Mouse (Mus musculus) midbrain, embryonic 15.5 days (tissue): ENCODE data around the gene Ppp1r9b. TPM values are rescaled to one million over a fixed set of nuclear protein-coding genes. Genes with fewer than 3 reads are reported as not detected.

Experiments
- ATAC-seq: fragments of 200-750 bp; cut with Nextera tagmentation; replicated peaks from 2 replicates; pipeline ENCODE4 v1.8.0; 2017; ENCODE audit warnings: moderate TSS enrichment
- H3K27ac ChIP-seq: fragments of 300-500 bp; sonication (generic); 2 replicates; pipeline ENCODE4 v1.5.1; 2015; ENCODE audit warnings: mild to moderate bottlenecking, inconsistent platforms
- H3K27me3 ChIP-seq: fragments of 300-500 bp; sonication (generic); replicated peaks from 2 replicates; pipeline ENCODE4 v1.6.1; 2015; ENCODE audit warnings: inconsistent platforms
- H3K36me3 ChIP-seq: fragments of 300-500 bp; sonication (generic); replicated peaks from 2 replicates; pipeline ENCODE4 v1.6.1; 2015; ENCODE audit warnings: inconsistent platforms
- H3K4me1 ChIP-seq: fragments of 300-500 bp; sonication (generic); 2 replicates; pipeline ENCODE4 v1.6.1; 2015; ENCODE audit warnings: inconsistent platforms
- H3K4me2 ChIP-seq: fragments of 300-500 bp; sonication (generic); 2 replicates; pipeline ENCODE4 v1.6.1; 2015; ENCODE audit warnings: inconsistent platforms, mild to moderate bottlenecking, moderate library complexity
- H3K4me3 ChIP-seq: fragments of 300-500 bp; sonication (generic); 2 replicates; pipeline ENCODE4 v1.5.1; 2015; ENCODE audit warnings: mild to moderate bottlenecking, inconsistent platforms
- H3K9ac ChIP-seq: fragments of 300-500 bp; sonication (generic); 2 replicates; pipeline ENCODE4 v1.6.1; 2015; ENCODE audit warnings: mild to moderate bottlenecking, inconsistent platforms
- H3K9me3 ChIP-seq: fragments of 300-500 bp; sonication (generic); 2 replicates; pipeline ENCODE4 v1.6.1; 2016; ENCODE audit warnings: inconsistent platforms
- WGBS: fragments of 180-500 bp; shearing (Covaris S2); methylation state at CpG from one replicate; pipeline ENCODE4 v1.1.7; 2015; ENCODE audit warnings: mixed read lengths; 5-methylcytosine and 5-hydroxymethylcytosine counted together
- polyA plus RNA-seq: library from polyadenylated mRNA; unstranded; fragments of >200 nt; fragmentation: Nextera tagmentation; extraction: Ambion mirVana; gene quantifications from 2 replicates; pipeline ENCODE4 v1.2.1, GENCODE M21; 2015

Gene Ppp1r9b
- polyA plus RNA-seq, 1 experiment from 2014 or later: 20.5 TPM

- no peak overlapping the region for H3K27ac ChIP-seq
- H3K4me1 ChIP-seq: peaks cover 24% of the 10 kb centered on the region
- WGBS: 60% methylated on average over 1 of the region's 1 CpGs
- H3K9me3 ChIP-seq: no peaks in the 10 kb centered on the region
- H3K36me3 ChIP-seq: no peaks in the 10 kb centered on the region
- H3K27me3 ChIP-seq: no peaks in the 10 kb centered on the region
- no peak for ATAC-seq
- no peak overlapping the region for H3K4me3 ChIP-seq
- no peak overlapping the region for H3K9ac ChIP-seq
- no peak overlapping the region for H3K4me2 ChIP-seq
Observed at GRCm38 (mm10) chr11:94985140-94985539, 5.7 kb upstream of the Ppp1r9b start.

GRCm38 (mm10) chr11:94985822-94986221 is 5.0 kb upstream of the Ppp1r9b start:
- no peaks in the 10 kb centered on the region for H3K9me3 ChIP-seq
- no peak overlapping the region for H3K4me3 ChIP-seq
- H3K27me3 ChIP-seq: no peaks in the 10 kb centered on the region
- ATAC-seq: no peak
- no peaks in the 10 kb centered on the region for H3K36me3 ChIP-seq
- peaks cover 29% of the 10 kb centered on the region for H3K4me1 ChIP-seq
- H3K9ac ChIP-seq: no peak overlapping the region
- no peak overlapping the region for H3K27ac ChIP-seq
- no peak overlapping the region for H3K4me2 ChIP-seq
- 74% methylated on average over 5 of the region's 5 CpGs for WGBS

- Histone ChIP-seq H3K9me3 (no peaks in the 10 kb centered on the region), H3K27ac (no peak overlapping the region), H3K4me3 (no peak overlapping the region), H3K4me2 (no peak overlapping the region), H3K27me3 (no peaks in the 10 kb centered on the region), H3K9ac (no peak overlapping the region), H3K4me1 (peaks cover 29% of the 10 kb centered on the region), H3K36me3 (no peaks in the 10 kb centered on the region)
- ATAC-seq: no peak
- WGBS: 51% methylated on average over 2 of the region's 2 CpGs
Observed at GRCm38 (mm10) chr11:94986435-94986834, 4.4 kb upstream of the Ppp1r9b start.

- Histone ChIP-seq H3K4me1 (peaks cover 29% of the 10 kb centered on the region), H3K9ac (no peak overlapping the region), H3K36me3 (no peaks in the 10 kb centered on the region), H3K27ac (no peak overlapping the region), H3K4me3 (no peak overlapping the region), H3K27me3 (no peaks in the 10 kb centered on the region), H3K9me3 (no peaks in the 10 kb centered on the region), H3K4me2 (no peak overlapping the region)
- WGBS: 34% methylated on average over 6 of the region's 6 CpGs
- ATAC-seq: no peak
Observed at GRCm38 (mm10) chr11:94987341-94987740, 3.5 kb upstream of the Ppp1r9b start.

GRCm38 (mm10) chr11:94987851-94988250 is 3.0 kb upstream of the Ppp1r9b start:
- Histone ChIP-seq H3K4me2 (no peak overlapping the region), H3K9me3 (no peaks in the 10 kb centered on the region), H3K4me1 (peaks cover 32% of the 10 kb centered on the region), H3K4me3 (no peak overlapping the region), H3K27ac (no peak overlapping the region), H3K27me3 (no peaks in the 10 kb centered on the region), H3K9ac (no peak overlapping the region), H3K36me3 (no peaks in the 10 kb centered on the region)
- no peak for ATAC-seq
- 85% methylated on average over 8 of the region's 8 CpGs for WGBS

GRCm38 (mm10) chr11:94988780-94989561 is 1.9 kb upstream of the Ppp1r9b start:
- Histone ChIP-seq H3K9me3 (no peaks in the 10 kb centered on the region), H3K4me1 (peaks cover 43% of the 10 kb centered on the region), H3K27ac (peak overlapping the region; percentile 96), H3K4me2 (peak overlapping the region; percentile 98), H3K9ac (peak overlapping the region; percentile 68), H3K4me3 (peak overlapping the region; percentile 97), H3K27me3 (no peaks in the 10 kb centered on the region), H3K36me3 (no peaks in the 10 kb centered on the region)
- WGBS: 20% methylated on average over 10 of the region's 10 CpGs
- no peak for ATAC-seq

DNA sequence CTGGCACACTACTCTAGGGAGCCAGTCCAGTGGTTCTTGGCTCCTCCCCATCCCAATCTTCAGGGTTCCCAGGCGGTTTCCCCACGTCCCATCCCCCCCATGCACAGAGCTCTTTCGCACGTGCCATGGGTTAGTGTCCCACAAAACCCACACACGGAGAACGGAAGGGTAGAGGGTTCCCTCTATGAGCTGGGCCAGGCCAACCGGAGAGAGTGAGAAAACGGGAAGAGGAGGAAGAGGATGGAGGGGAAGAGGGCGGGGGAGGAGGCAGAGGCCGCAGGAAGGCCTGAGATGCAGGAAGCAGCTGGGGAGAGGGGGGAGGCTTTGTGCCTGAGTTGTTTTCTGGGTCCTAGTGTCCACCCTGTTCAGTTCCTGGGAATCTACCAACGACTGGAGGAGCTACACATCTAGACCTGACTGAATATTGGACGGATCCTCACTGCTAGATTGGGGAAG is 1.2 kb upstream of the Ppp1r9b start:
- Histone ChIP-seq H3K36me3 (no peaks in the 10 kb centered on the region), H3K4me3 (peak overlapping the region; percentile 97), H3K4me2 (peak overlapping the region; percentile 98), H3K27ac (peak overlapping the region; percentile 96), H3K9me3 (no peaks in the 10 kb centered on the region), H3K27me3 (no peaks in the 10 kb centered on the region), H3K9ac (peak overlapping the region; percentile 68), H3K4me1 (peaks cover 50% of the 10 kb centered on the region)
- ATAC-seq: peak; percentile 59
- under 1% methylated on average over 12 of the region's 12 CpGs for WGBS

DNA sequence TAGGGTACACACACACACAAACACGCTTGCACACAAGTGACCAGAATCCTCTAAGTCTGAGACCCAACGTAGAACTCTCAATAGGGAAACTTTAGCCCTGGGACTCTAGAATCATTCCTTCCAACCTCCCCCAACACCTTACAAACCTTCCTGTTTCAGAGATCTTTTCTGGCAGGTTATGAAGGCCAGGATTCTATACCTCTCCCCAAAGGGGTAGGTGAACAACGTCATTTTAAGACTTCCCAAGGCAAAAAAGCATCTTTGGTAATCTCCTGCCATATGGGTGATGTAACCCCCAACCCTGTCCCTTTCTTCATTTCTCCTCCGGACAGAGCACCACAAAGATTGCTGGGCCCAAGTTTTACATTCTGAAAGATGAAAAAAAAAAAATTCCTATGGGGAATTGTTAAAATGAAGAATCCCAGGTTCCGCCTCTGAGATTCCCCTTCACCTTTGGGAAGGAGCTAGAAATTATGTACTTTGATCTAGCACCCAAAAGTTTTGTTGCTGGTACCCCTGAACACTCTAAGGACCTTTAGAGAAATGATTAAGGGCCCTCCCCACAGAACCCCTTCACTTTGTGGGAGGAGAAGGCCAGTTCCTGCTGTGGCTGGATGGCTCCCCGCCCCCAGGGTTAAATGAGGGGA is 610 bp upstream of the Ppp1r9b start:
- Histone ChIP-seq H3K27ac (peak overlapping the region; percentile 96), H3K9ac (peak overlapping the region; percentile 98), H3K36me3 (no peaks in the 10 kb centered on the region), H3K4me2 (peak overlapping the region; percentile 98), H3K4me1 (peaks cover 56% of the 10 kb centered on the region), H3K27me3 (no peaks in the 10 kb centered on the region), H3K9me3 (no peaks in the 10 kb centered on the region), H3K4me3 (peak overlapping the region; percentile 97)
- no peak for ATAC-seq
- WGBS: 40% methylated on average over 6 of the region's 6 CpGs

GRCm38 (mm10) chr11:94991641-94992479 is 1.0 kb downstream of the Ppp1r9b start:
- under 1% methylated on average over 98 of the region's 99 CpGs for WGBS
- Histone ChIP-seq H3K36me3 (peaks cover 5% of the 10 kb centered on the region), H3K27me3 (no peaks in the 10 kb centered on the region), H3K4me1 (peaks cover 67% of the 10 kb centered on the region), H3K4me2 (peak overlapping the region; percentile 98), H3K9me3 (no peaks in the 10 kb centered on the region), H3K27ac (peak overlapping the region; percentile 96), H3K4me3 (peak overlapping the region; percentile 97), H3K9ac (peak overlapping the region; percentile 98)
- ATAC-seq: no peak; the same call in 1 of the 2 replicates

- H3K9ac ChIP-seq: peak overlapping the region; percentile 98
- H3K4me2 ChIP-seq: peak overlapping the region; percentile 98
- ATAC-seq: no peak
- peak overlapping the region; percentile 96; the same call in 1 of the 2 replicates for H3K27ac ChIP-seq
- WGBS: under 1% methylated on average over 20 of the region's 20 CpGs
- H3K9me3 ChIP-seq: no peaks in the 10 kb centered on the region
- no peaks in the 10 kb centered on the region for H3K27me3 ChIP-seq
- peaks cover 6% of the 10 kb centered on the region for H3K36me3 ChIP-seq
- peaks cover 67% of the 10 kb centered on the region for H3K4me1 ChIP-seq
- peak overlapping the region; percentile 97 for H3K4me3 ChIP-seq
Observed at GRCm38 (mm10) chr11:94992480-94992753, 1.6 kb downstream of the Ppp1r9b start.

DNA sequence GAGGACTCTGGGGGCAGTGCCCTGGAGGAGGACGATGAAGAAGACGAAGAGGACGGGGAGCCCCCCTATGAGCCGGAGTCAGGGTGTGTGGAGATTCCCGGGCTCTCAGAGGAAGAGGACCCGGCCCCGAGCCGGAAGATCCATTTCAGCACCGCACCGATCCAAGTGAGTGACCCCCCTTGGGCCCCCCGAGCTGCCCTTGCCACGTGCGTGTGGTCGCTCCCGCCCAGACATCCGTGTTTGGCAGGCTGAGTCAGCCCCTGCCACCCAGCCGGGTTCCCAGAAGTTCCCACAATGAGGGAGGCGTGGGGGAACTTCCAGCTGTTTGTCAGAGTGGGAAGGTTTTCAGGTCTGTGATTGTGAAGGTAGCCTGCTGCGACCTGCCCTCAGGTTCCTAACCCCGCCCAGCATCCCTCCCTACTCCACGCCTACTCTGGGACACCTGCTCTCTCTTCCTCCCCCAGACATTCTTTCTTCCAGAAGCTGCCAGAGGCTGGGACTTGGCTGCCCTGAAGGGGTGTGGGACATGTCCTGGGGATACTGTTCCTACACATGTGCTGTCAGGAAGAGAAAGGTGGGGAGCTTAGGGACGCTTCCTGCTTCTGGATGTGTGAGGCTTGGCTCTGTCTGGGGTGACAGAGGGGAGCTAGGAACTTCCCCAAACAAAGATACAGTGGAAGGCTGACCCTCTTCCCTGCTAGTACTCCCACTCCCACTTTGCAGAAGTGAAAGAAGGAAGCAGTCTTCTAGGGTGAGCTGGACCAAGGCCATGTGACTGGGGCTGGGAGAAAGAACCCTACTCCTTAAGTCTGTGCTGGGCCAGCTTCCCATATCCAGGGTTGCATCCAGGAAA is 2.1 kb downstream of the Ppp1r9b start:
- H3K27me3 ChIP-seq: no peaks in the 10 kb centered on the region
- no peaks in the 10 kb centered on the region for H3K9me3 ChIP-seq
- WGBS: 3% methylated on average over 22 of the region's 22 CpGs
- H3K4me1 ChIP-seq: peaks cover 69% of the 10 kb centered on the region
- 0 out of 2 replicates have a peak overlapping the region, but pooled peaks have one; percentile 96 for H3K27ac ChIP-seq
- peak overlapping the region; percentile 98 for H3K4me2 ChIP-seq
- peak overlapping the region; percentile 98 for H3K9ac ChIP-seq
- no peak for ATAC-seq
- H3K4me3 ChIP-seq: peak overlapping the region; percentile 97
- peaks cover 10% of the 10 kb centered on the region for H3K36me3 ChIP-seq
